31 mouse cellular contexts compared by ENCODE assay signal in the genomic region with DNA sequence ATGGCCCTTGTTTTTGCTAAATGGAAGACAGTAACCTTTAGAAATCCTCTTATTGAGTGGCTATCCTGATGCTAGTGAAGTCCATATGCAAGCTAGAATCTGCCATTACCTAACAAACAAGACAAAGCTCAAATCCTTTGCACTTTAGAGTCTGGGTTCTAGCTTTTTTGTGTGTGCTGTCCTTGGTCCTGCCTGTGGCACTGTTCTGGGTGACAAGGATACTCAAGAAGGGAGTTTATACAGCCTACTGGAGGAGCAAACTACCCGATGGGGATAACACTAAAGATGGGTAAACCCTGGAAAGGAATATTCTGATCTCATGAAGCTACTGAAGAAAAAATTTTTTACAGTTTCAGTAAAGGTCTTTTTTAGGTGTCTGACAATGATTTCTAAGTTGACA. TPM values are rescaled to one million over a fixed set of nuclear protein-coding genes. Genes with fewer than 3 reads are reported as not detected.
"Had no signal": no experiment of that assay in that cellular context is flagged by ENCODE, and none has a peak within 500 bp of the region (broad histone marks: within the 10 kb centered on the region; RNA-seq: fewer than 3 reads in every experiment).

No protein-coding gene starts in this region.

- H3K27ac ChIP-seq: gastrocnemius, adult 2 months; heart, embryonic 10.5 days; hindbrain, embryonic 10.5 days; hindbrain, embryonic 12.5 days; hindbrain, embryonic 15.5 days; intestine, embryonic 15.5 days; layer of hippocampus, adult 2 months; left cerebral cortex, adult 2 months; limb, embryonic 13.5 days; limb, embryonic 15.5 days; liver, embryonic 12.5 days; liver, embryonic 14.5 days had no signal

- H3K27me3 ChIP-seq: heart, embryonic 12.5 days; hindbrain, embryonic 12.5 days; hindbrain, embryonic 15.5 days; intestine, embryonic 15.5 days; limb, embryonic 13.5 days; limb, embryonic 15.5 days; liver, embryonic 12.5 days had no signal

- H3K4me1 ChIP-seq: heart, embryonic 10.5 days; heart, embryonic 12.5 days; hindbrain, embryonic 10.5 days; hindbrain, embryonic 12.5 days; hindbrain, embryonic 15.5 days; intestine, embryonic 15.5 days; limb, embryonic 13.5 days; limb, embryonic 15.5 days; liver, embryonic 12.5 days had no signal

- H3K9me3 ChIP-seq: heart, embryonic 10.5 days; heart, embryonic 12.5 days; hindbrain, embryonic 10.5 days; hindbrain, embryonic 12.5 days; hindbrain, embryonic 15.5 days; intestine, embryonic 15.5 days; limb, embryonic 13.5 days; limb, embryonic 15.5 days; liver, embryonic 12.5 days had no signal

- ATAC-seq: inflammation-experienced regulatory T-cells, adult 6 months; intestine, embryonic 15.5 days; intestine, postnatal 0 days; liver, embryonic 12.5 days had no signal

- H3K36me3 ChIP-seq: heart, embryonic 10.5 days; heart, embryonic 12.5 days; hindbrain, embryonic 10.5 days; hindbrain, embryonic 12.5 days; hindbrain, embryonic 15.5 days; intestine, embryonic 15.5 days; limb, embryonic 13.5 days; limb, embryonic 15.5 days; liver, embryonic 12.5 days had no signal

- H3K4me2 ChIP-seq: heart, embryonic 12.5 days; hindbrain, embryonic 12.5 days; hindbrain, embryonic 15.5 days; intestine, embryonic 15.5 days; limb, embryonic 13.5 days; limb, embryonic 15.5 days; liver, embryonic 12.5 days had no signal

- H3K9ac ChIP-seq: heart, embryonic 12.5 days; hindbrain, embryonic 12.5 days; hindbrain, embryonic 15.5 days; intestine, embryonic 15.5 days; limb, embryonic 13.5 days; limb, embryonic 15.5 days; liver, embryonic 12.5 days; liver, embryonic 14.5 days had no signal

- H3K4me3 ChIP-seq: gastrocnemius, adult 2 months; heart, embryonic 10.5 days; heart, embryonic 12.5 days; hindbrain, embryonic 10.5 days; hindbrain, embryonic 12.5 days; hindbrain, embryonic 15.5 days; intestine, embryonic 15.5 days; layer of hippocampus, adult 2 months; left cerebral cortex, adult 2 months; limb, embryonic 13.5 days; limb, embryonic 15.5 days; liver, embryonic 12.5 days had no signal

- DNase-seq: gastrocnemius, postnatal 10 days; gastrocnemius, postnatal 25 days; heart, postnatal 10 days; heart, postnatal 4 days; kidney, adult 18-20 months; kidney, adult 8-10 months; kidney, postnatal 10 days; kidney, postnatal 25 days; kidney, postnatal 4 days had no signal

RNA-seq across cellular contexts. Expression of a gene that starts 11.0 kb away (rescaled TPM):
- total RNA-seq: gastrocnemius, adult 2 months; gastrocnemius, postnatal 10 days; gastrocnemius, postnatal 25 days; gastrocnemius, postnatal 4 days; granulocyte monocyte progenitor cell, adult 5-6 weeks; left cerebral cortex, adult 2 months; left cerebral cortex, postnatal 36 days; liver, adult 2 months had no signal
- polyA plus RNA-seq: heart, embryonic 10.5 days; heart, embryonic 12.5 days; heart, embryonic 14.5 days; hindbrain, embryonic 10.5 days; hindbrain, embryonic 12.5 days; inflammation-experienced regulatory T-cells, adult 6 months; kidney, embryonic 14.5 days; limb, embryonic 11.5 days; liver, adult 2 months; liver, embryonic 12.5 days; liver, embryonic 14.5 days had no signal

RNA-seq across cellular contexts. Expression of a gene that starts 36.1 kb away (rescaled TPM):
- total RNA-seq: granulocyte monocyte progenitor cell, adult 5-6 weeks had no signal
- polyA plus RNA-seq: inflammation-experienced regulatory T-cells, adult 6 months had no signal
